Mouse (Mus musculus) G1E (cell line): Measurements from ENCODE around the gene Igflr1. TPM values are rescaled to one million over a fixed set of nuclear protein-coding genes. Genes with fewer than 3 reads are reported as not detected.
A peak's percentile ranks its signal among the peaks of the same experiment; 100 is the strongest.

Experiments
- ATAC-seq: 2 replicates; pipeline ENCODE4 v1.8.0; 2016; ENCODE audit warnings: mild to moderate bottlenecking; ENCODE audit not compliant: insufficient number of reproducible peaks, poor library complexity, low FRiP score, severe bottlenecking; ENCODE audit errors: extremely low read depth
- DNase-seq: peaks from one replicate; pipeline ENCODE4 v3.0.0; 2012; ENCODE audit warnings: low spot score
- H3K27me3 ChIP-seq: 2 replicates; pipeline ENCODE4 v1.6.1; 2012; ENCODE audit warnings: mild to moderate bottlenecking, low read length, inconsistent platforms; ENCODE audit not compliant: insufficient read depth
- H3K36me3 ChIP-seq: replicated peaks from 2 replicates; pipeline ENCODE3; 2012; ENCODE audit warnings: mild to moderate bottlenecking, inconsistent platforms
- H3K4me1 ChIP-seq: 2 replicates; pipeline ENCODE4 v1.6.1; 2012; ENCODE audit warnings: low read depth, low read length, inconsistent platforms, mixed read lengths; ENCODE audit not compliant: insufficient read depth
- H3K4me3 ChIP-seq: 2 replicates; pipeline ENCODE4 v1.5.1; 2012; ENCODE audit warnings: low read depth, mild to moderate bottlenecking, inconsistent platforms, low read length, moderate library complexity, mixed read lengths
- H3K9me3 ChIP-seq: replicated peaks from 2 replicates; pipeline ENCODE4 v1.6.1; 2012; ENCODE audit warnings: inconsistent platforms
- CTCF ChIP-seq: IDR thresholded peaks from 2 replicates; pipeline ENCODE4 v1.5.1; 2012; ENCODE audit warnings: low read depth, low read length, inconsistent platforms, mixed read lengths
- GATA1 ChIP-seq: IDR thresholded peaks from 2 replicates; pipeline ENCODE4 v1.6.1; 2012; ENCODE audit warnings: borderline replicate concordance, low read length, inconsistent platforms, mixed read lengths
- GATA2 ChIP-seq: IDR thresholded peaks from 2 replicates; pipeline ENCODE4 v1.6.1; 2012; ENCODE audit warnings: low read depth, low read length, inconsistent platforms, borderline replicate concordance
- POLR2AphosphoS5 ChIP-seq: IDR thresholded peaks from 2 replicates; pipeline ENCODE4 v1.6.1; 2012; ENCODE audit warnings: low read depth, low read length, inconsistent platforms; ENCODE audit not compliant: insufficient replicate concordance
- TAL1 ChIP-seq: conservative IDR thresholded peaks from 2 replicates; pipeline ENCODE4 v1.6.1; 2012; ENCODE audit warnings: low read depth, low read length, inconsistent platforms, mixed read lengths
- polyA plus RNA-seq: library from polyadenylated mRNA; stranded (reverse); fragments of >175 nt; gene quantifications from 2 replicates; pipeline ENCODE4 v1.2.3, GENCODE M21; 2012
- total RNA-seq, 2 experiments: library from RNA; stranded (forward) in 1 of 2; stranded (reverse) in 1 of 2; fragments of 200-1000 nt in 1 of 2; fragments of >200 nt in 1 of 2; fragmentation: Nextera tagmentation in 1 of 2; gene quantifications; 2 replicates each; pipeline ENCODE4 v1.2.3; 2014 to 2017

Igflr1 gene
- total and polyA plus RNA-seq, 3 experiments: 6.3 TPM; not detected in 2

DNA sequence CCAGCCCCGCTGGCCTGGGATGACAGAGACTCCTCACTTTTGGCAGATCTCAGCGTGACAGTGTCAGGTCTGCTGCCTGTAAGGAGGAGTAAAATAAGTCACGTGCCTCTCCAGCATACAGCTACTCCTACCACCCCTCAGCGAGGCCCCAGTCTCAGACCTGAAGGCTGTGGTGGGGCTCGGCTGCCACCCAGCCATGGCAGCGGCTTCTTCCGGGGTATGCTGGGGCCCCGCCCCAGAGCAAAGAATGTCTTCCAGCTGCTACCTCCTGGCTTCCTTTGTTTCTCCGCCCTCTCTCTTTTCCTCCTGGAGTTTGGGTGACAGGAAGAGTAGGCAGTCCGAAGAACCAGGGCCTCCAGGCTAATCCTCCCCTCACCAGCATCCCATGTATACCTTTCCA is 39.3 kb upstream of the Igflr1 start:
- H3K27me3 ChIP-seq: no peaks in the 10 kb centered on the region
- TF ChIP-seq GATA1: no peak
- no peak for TF ChIP-seq TAL1
- TF ChIP-seq CTCF: no peak
- TF ChIP-seq POLR2AphosphoS5: no peak
- TF ChIP-seq GATA2: no peak
- H3K9me3 ChIP-seq: no peaks in the 10 kb centered on the region
- peaks cover 84% of the 10 kb centered on the region for H3K36me3 ChIP-seq
- ATAC-seq (no peak), DNase-seq (no peak)
- H3K4me3 ChIP-seq: no peak overlapping the region
- peaks cover 12% of the 10 kb centered on the region for H3K4me1 ChIP-seq

DNA sequence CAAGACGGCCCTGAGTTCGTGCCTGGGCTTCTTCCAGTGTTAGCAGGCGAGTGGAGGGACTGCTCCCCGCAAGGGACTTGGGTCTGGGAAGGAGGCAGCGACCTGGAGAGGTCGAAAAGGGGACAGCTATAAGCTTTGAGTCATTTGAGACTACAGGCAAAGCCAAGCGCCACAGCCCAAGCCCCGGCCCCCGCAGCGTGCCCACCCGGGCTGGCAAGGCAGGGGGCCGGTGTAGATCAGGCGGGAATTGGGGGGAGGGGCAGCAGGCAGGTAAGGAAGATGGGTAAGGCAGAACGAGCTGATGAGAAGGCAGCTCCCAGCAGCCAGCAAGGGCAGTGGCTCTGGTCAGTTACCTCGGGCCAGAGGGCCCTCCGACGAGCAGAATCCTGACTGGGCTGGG is 38.8 kb upstream of the Igflr1 start:
- TF ChIP-seq GATA2: no peak
- no peak for TF ChIP-seq TAL1
- no peak for TF ChIP-seq GATA1
- TF ChIP-seq POLR2AphosphoS5: no peak
- TF ChIP-seq CTCF: no peak
- ATAC-seq: no peak

DNA sequence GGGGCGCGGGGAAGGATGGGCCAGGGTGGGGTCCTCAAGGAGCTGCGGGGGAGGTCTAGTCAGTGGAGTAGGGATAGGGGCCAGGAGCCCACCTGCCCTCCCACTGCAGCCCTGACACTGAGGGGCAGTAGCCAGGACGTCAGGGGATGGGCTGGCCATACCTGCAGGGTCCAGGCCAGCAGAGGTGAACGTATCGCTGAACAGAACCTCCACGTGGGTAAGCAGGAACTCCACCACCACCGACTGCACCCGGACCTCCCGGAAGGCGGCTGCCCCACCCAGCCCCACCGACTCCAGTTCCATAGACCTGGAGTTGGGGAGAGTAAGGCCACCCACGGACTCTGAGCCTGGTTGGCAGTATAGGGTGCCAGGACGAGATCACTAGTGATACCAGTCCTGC is 38.2 kb upstream of the Igflr1 start:
- no peak for TF ChIP-seq TAL1
- TF ChIP-seq POLR2AphosphoS5: no peak
- TF ChIP-seq CTCF: no peak
- no peak for TF ChIP-seq GATA1
- no peak for TF ChIP-seq GATA2
- Histone ChIP-seq H3K27me3 (no peaks in the 10 kb centered on the region), H3K36me3 (peaks cover 94% of the 10 kb centered on the region), H3K9me3 (no peaks in the 10 kb centered on the region), H3K4me3 (no peak overlapping the region), H3K4me1 (peaks cover 17% of the 10 kb centered on the region)
- DNase-seq (no peak), ATAC-seq (no peak)

More for the DNA sequence above, 38.8 kb upstream of the Igflr1 start:
- Histone ChIP-seq H3K4me3 (no peak overlapping the region), H3K9me3 (no peaks in the 10 kb centered on the region), H3K27me3 (no peaks in the 10 kb centered on the region), H3K36me3 (peaks cover 89% of the 10 kb centered on the region), H3K4me1 (peaks cover 14% of the 10 kb centered on the region)
- no peak for DNase-seq

DNA sequence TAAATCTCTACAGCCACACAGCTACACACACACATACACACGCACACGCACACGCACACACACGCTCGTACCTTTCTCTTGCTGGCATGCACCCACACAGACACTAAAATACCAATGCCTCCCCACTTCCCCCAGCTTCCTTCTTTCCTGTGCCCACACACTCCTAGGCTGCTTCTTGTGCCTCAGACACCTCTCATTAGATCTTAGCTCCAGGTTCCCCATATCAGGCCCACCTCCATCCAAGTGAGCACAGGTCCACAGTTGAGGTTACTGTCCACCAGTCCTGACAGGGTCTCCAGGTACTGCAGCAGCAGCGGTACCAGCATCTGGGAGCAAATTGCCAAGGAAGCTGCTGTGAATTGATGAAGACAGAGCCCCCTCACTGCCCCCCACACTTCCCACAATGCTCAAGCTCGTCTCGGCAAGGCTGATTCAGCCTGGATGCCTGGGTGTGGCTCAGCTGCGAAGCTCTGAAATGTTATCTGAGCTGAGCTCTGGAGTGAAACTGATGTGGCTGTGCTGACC is 33.9 kb upstream of the Igflr1 start:
- Histone ChIP-seq H3K36me3 (peaks cover 72% of the 10 kb centered on the region), H3K4me1 (peaks cover 42% of the 10 kb centered on the region), H3K4me3 (no peak overlapping the region), H3K27me3 (no peaks in the 10 kb centered on the region), H3K9me3 (no peaks in the 10 kb centered on the region)
- DNase-seq (no peak), ATAC-seq (no peak)
- TF ChIP-seq POLR2AphosphoS5: no peak
- no peak for TF ChIP-seq GATA1
- TF ChIP-seq GATA2: no peak
- no peak for TF ChIP-seq CTCF
- TF ChIP-seq TAL1: no peak

DNA sequence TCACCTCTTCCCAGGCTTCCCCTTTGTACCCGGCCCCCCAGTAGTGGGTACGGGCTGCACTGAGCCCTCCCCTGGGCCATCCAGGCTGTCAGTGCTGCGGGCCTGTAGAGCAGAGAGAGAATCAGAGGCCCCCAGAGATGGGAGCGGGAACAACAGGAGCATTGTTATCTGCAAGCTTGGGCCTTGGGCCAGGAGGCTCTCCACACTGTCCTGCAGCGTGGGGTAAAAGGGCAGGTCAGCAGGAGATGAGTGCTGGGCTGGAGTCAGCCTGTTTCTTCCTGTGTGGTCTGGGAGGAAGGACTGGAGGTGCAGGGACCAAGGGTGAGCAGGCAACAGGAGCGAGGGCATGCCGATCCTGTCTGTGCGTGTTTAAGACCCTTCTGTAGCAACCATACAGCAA is 32.3 kb upstream of the Igflr1 start:
- no peaks in the 10 kb centered on the region for H3K27me3 ChIP-seq
- TF ChIP-seq TAL1: no peak
- TF ChIP-seq POLR2AphosphoS5: no peak
- TF ChIP-seq CTCF: no peak
- no peak for TF ChIP-seq GATA1
- no peak for TF ChIP-seq GATA2
- H3K4me1 ChIP-seq: peaks cover 41% of the 10 kb centered on the region
- ATAC-seq (no peak), DNase-seq (no peak)
- peaks cover 61% of the 10 kb centered on the region for H3K36me3 ChIP-seq
- no peaks in the 10 kb centered on the region for H3K9me3 ChIP-seq
- H3K4me3 ChIP-seq: no peak overlapping the region

DNA sequence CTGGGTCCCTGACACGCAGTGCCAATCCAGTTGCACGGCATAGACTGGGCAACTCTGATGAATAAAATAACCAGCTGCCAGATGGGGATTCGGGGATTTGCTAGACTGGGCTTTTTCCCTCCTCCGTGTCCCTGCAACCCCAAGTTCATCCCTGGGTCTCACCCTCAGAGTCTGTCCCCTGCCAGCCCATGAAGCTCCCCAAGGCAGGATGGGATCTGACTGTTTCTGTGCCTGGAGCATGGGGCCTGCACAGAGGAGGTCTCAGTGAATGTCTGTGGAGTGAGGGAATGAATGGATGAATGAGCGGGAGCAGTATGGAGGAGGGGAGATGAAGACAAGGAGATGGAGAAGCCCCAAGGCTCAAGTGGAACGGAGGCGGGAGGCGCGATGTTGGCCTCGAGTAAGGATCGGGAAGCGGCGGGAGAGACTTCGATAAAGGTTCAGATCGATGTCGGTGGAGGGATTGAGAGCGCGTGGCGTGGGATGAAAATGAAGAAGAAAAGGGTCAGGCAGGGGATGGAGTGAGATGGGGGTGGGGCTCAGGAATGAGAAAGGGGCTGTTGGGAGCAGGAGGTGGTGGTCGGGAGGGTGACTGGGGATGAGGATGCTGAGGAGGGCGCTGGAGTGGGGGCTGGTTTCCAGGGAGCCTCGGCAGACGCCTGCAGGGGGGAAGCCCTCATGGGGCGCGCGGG is 31.1 kb upstream of the Igflr1 start:
- peaks cover 33% of the 10 kb centered on the region for H3K4me1 ChIP-seq
- ATAC-seq: no peak
- H3K27me3 ChIP-seq: no peaks in the 10 kb centered on the region
- H3K9me3 ChIP-seq: no peaks in the 10 kb centered on the region
- TF ChIP-seq CTCF (no peak), GATA2 (no peak), TAL1 (no peak), GATA1 (no peak), POLR2AphosphoS5 (no peak)
- DNase-seq: no peak
- peak overlapping the region; percentile 82 for H3K4me3 ChIP-seq
- H3K36me3 ChIP-seq: peaks cover 59% of the 10 kb centered on the region
